Mouse (Mus musculus): Measurements from ENCODE around the gene Stpg2. TPM values are rescaled to one million over a fixed set of nuclear protein-coding genes. Genes with fewer than 3 reads are reported as not detected.

Stpg2 gene
- polyA plus RNA-seq (2012; rRNA removed), result 0.04 and 0.06 TPM in 2 replicates

DNA sequence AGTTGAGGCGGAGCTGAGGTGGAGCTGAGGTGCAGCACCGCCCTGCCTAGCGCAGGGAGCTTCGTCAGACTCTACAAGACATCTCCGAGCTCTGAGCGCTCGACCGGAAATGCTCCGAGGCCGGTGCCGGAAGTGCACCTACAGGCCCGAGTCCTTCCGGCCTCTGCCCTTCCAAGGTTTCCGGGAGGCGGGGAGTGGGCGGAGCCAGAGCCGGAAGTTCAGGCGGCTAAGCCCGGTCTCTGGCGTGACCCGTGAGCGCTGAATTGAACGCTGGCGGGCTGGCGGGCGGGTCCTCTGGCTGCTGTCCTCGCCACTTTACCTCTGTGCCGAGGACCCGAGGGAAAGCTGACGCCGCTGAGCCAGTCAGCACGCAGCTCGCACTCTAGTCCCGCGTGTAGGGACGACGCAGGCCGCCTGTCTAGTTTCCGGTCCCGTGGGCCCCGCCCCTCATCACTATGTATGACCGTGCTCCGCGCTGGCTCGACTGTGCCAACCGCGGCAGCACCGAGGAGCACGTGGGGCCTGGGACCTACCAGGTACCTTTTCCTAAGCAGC, at the start of gene Stpg2:
Gene Stpg2, plus strand, starts transcription at position 251 of the 555 bp plus-strand sequence.
- Histone ChIP-seq H3K4me3 (ENCODE audit: insufficient read depth, low read depth, low read length) (peak within 1 kb of the TSS; percentile 79), H3K36me3 (ENCODE audit: control insufficient read depth, insufficient read depth, low read length) (no peaks in the 10 kb centered on the region), H3K4me1 (ENCODE audit: control insufficient read depth, insufficient read depth, low read length) (no peaks in the 10 kb centered on the region), H3K27me3 (replicated peaks; ENCODE audit: control insufficient read depth, insufficient read depth, low read length) (no peaks in the 10 kb centered on the region), H3K27ac (ENCODE audit: insufficient read depth, low read depth, low read length) (peak within 1 kb of the TSS; percentile 81)
- WGBS, result 2% methylated on average over 49 of the region's 49 CpGs
- DNase-seq, result peak; percentile 93
- TF ChIP-seq CTCF (conservative IDR thresholded peaks at IDR 0.05; ENCODE audit: insufficient read depth, insufficient read length, low read depth, low read length), result no peak
- TF ChIP-seq POLR2A (IDR thresholded peaks at IDR 0.05; ENCODE audit: low read depth, low read length), result peak; percentile 25

DNA sequence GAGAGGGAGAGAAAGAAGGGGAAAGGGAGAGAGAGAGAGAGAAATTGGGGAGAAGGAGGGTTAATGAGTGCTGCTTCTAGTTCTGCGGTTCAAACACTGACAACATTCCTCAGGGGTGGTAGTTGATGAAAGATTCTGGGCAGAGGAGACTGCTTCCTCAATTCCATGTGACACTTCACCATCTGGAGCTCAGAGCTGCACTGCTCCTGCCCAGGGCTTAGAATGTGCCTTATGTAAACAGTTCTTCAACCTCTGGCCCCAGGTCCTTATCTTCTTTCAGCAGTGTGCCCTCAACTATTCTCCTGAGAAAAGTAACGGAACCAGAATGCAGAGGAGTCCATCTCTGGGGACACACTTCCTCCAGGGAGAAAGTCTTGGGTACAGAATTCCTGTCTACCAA, 43.3 kb upstream of the Stpg2 start:
- no peak overlapping the region for H3K4me3 ChIP-seq (ENCODE audit: insufficient read depth, low read depth, low read length)
- 48% methylated on average over 2 of the region's 2 CpGs for WGBS
- no peak for DNase-seq
- TF ChIP-seq CTCF (conservative IDR thresholded peaks at IDR 0.05; ENCODE audit: insufficient read depth, insufficient read length, low read depth, low read length), result no peak
- TF ChIP-seq POLR2A (IDR thresholded peaks at IDR 0.05; ENCODE audit: low read depth, low read length), result no peak
- H3K36me3 ChIP-seq (ENCODE audit: control insufficient read depth, insufficient read depth, low read length), result no peaks in the 10 kb centered on the region
- no peaks in the 10 kb centered on the region for H3K4me1 ChIP-seq (ENCODE audit: control insufficient read depth, insufficient read depth, low read length)
- no peak overlapping the region for H3K27ac ChIP-seq (ENCODE audit: insufficient read depth, low read depth, low read length)
- no peaks in the 10 kb centered on the region for H3K27me3 ChIP-seq (replicated peaks; ENCODE audit: control insufficient read depth, insufficient read depth, low read length)

DNA sequence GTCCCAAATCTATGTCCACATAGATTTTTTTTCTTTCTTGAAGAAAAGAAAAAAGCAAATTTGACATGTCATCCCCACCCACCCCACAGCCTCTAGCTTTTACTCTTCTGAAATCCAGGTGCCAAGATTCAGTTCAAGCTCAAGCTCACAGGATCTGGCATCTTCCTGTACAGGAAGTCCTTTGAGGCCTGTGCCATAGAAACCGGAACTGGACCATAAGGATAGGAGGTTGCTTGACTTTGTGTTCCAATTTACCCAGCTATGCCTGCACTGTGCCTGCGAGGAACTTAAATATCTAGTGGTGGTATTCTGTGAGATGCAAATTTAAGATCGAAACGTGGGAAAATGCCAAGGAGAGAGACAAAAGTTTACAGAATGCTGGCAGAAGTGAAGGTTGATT, 42.8 kb upstream of the Stpg2 start:
- TF ChIP-seq POLR2A (IDR thresholded peaks at IDR 0.05; ENCODE audit: low read depth, low read length) (no peak), CTCF (conservative IDR thresholded peaks at IDR 0.05; ENCODE audit: insufficient read depth, insufficient read length, low read depth, low read length) (no peak)
- no peaks in the 10 kb centered on the region for H3K36me3 ChIP-seq (ENCODE audit: control insufficient read depth, insufficient read depth, low read length)
- no peaks in the 10 kb centered on the region for H3K4me1 ChIP-seq (ENCODE audit: control insufficient read depth, insufficient read depth, low read length)
- 83% methylated on average over 4 of the region's 4 CpGs for WGBS
- no peak overlapping the region for H3K4me3 ChIP-seq (ENCODE audit: insufficient read depth, low read depth, low read length)
- no peaks in the 10 kb centered on the region for H3K27me3 ChIP-seq (replicated peaks; ENCODE audit: control insufficient read depth, insufficient read depth, low read length)
- no peak for DNase-seq
- no peak overlapping the region for H3K27ac ChIP-seq (ENCODE audit: insufficient read depth, low read depth, low read length)

DNA sequence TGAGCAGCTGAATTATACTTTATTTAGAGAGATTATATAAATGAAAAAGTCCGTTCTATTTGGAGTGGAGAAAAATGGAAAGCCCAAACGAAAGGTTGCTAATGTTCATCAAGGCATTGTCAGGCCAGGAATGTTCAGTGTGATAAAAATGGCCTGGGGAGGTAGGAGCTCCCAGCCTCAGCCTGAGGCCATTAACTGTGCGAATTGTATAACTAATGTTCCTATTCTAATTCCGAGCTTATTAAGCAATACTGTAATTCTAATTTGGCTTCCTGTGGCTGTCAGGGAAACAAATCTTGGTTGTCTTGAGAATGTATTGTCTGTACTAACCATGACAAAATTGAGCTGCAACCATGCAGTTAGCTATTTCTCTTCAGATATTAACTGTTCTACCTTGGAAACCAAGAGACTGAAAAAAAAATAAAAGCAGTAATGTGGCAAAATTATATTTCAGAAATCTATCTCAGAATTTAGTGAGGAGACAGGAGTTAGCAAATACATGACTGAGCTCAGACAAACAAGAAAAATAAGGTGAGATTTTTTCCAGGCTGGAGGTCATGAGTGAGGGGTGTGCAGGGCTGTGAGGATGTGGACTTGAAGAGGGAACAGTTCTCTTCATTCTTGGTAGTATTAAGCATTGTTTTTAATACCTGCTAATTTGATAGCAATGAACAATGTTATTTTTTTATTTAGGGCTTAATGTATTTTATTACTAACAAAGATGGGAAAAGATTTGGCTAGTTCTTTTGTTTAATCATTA, 36.8 kb upstream of the Stpg2 start:
- H3K4me3 ChIP-seq (ENCODE audit: insufficient read depth, low read depth, low read length), result no peak overlapping the region
- TF ChIP-seq POLR2A (IDR thresholded peaks at IDR 0.05; ENCODE audit: low read depth, low read length) (no peak), CTCF (conservative IDR thresholded peaks at IDR 0.05; ENCODE audit: insufficient read depth, insufficient read length, low read depth, low read length) (no peak)
- no peaks in the 10 kb centered on the region for H3K27me3 ChIP-seq (replicated peaks; ENCODE audit: control insufficient read depth, insufficient read depth, low read length)
- H3K27ac ChIP-seq (ENCODE audit: insufficient read depth, low read depth, low read length), result no peak overlapping the region
- DNase-seq, result no peak
- 55% methylated on average over 4 of the region's 4 CpGs for WGBS
- H3K36me3 ChIP-seq (ENCODE audit: control insufficient read depth, insufficient read depth, low read length), result no peaks in the 10 kb centered on the region
- H3K4me1 ChIP-seq (ENCODE audit: control insufficient read depth, insufficient read depth, low read length), result no peaks in the 10 kb centered on the region

DNA sequence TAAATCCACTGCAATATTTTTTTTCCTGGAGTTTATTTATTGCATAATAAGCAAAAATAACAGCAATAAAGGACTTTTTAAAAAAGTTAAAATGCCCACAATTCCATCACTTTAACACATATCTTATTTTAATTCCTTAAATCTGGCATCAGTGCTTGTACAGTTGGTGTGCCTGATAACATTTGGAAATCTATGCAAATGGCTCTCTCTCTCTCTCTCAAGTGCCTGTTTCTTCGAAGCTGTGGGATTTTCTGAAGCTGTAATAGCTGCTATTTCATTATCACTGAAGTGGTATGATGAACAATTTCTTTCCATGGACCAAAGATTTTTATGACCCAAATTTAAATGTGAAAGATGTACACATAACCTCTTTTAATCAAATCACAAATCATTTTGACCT, 35.8 kb upstream of the Stpg2 start:
- 58% methylated on average over 1 of the region's 1 CpGs for WGBS
- Histone ChIP-seq H3K27me3 (replicated peaks; ENCODE audit: control insufficient read depth, insufficient read depth, low read length) (no peaks in the 10 kb centered on the region), H3K4me1 (ENCODE audit: control insufficient read depth, insufficient read depth, low read length) (no peaks in the 10 kb centered on the region), H3K27ac (ENCODE audit: insufficient read depth, low read depth, low read length) (no peak overlapping the region), H3K36me3 (ENCODE audit: control insufficient read depth, insufficient read depth, low read length) (no peaks in the 10 kb centered on the region), H3K4me3 (ENCODE audit: insufficient read depth, low read depth, low read length) (no peak overlapping the region)
- no peak for DNase-seq
- TF ChIP-seq CTCF (conservative IDR thresholded peaks at IDR 0.05; ENCODE audit: insufficient read depth, insufficient read length, low read depth, low read length) (no peak), POLR2A (IDR thresholded peaks at IDR 0.05; ENCODE audit: low read depth, low read length) (no peak)

DNA sequence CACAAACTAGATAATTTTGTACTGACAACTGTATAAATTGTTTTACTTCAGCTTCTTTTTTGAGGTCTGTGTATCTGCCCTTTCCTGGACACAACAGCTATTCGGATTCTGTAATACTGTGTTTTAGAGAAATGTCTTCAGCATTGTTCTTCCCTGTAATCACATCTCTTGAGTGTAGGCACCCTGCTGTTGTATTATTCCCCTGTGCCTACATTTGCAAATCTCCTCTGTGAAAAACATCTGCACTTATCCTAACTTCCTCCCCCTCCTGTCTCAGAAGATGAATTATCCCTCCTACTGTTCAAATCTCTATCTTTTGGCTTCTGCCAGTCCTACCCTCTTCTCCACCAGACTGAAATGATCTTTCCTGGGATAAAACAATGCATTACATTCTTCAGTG, 28.6 kb upstream of the Stpg2 start:
- no peaks in the 10 kb centered on the region for H3K27me3 ChIP-seq (replicated peaks; ENCODE audit: control insufficient read depth, insufficient read depth, low read length)
- no peaks in the 10 kb centered on the region for H3K36me3 ChIP-seq (ENCODE audit: control insufficient read depth, insufficient read depth, low read length)
- no peak for DNase-seq
- H3K4me3 ChIP-seq (ENCODE audit: insufficient read depth, low read depth, low read length), result no peak overlapping the region
- H3K27ac ChIP-seq (ENCODE audit: insufficient read depth, low read depth, low read length), result no peak overlapping the region
- TF ChIP-seq CTCF (conservative IDR thresholded peaks at IDR 0.05; ENCODE audit: insufficient read depth, insufficient read length, low read depth, low read length), result no peak
- H3K4me1 ChIP-seq (ENCODE audit: control insufficient read depth, insufficient read depth, low read length), result no peaks in the 10 kb centered on the region
- 78% methylated on average over 1 of the region's 1 CpGs for WGBS

DNA sequence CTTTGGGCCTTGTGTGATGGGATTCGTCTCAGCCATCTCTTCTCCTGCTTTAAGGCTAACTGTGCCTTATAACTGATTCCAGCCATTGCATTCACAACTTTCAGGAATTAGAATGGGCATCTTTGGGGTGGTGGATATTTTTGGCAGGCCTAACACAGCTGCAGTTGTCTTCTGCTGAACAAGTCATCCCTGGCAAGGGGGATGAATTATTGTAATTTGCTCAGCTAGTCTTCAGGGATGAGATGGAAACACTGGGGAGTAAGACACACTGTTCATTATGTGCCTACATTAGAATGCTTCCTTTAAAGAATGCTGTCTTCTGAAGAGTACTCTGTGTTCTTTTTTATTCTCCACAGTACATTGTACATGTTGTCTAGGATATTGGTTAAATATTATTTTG, 14.0 kb upstream of the Stpg2 start:
- Histone ChIP-seq H3K36me3 (ENCODE audit: control insufficient read depth, insufficient read depth, low read length) (no peaks in the 10 kb centered on the region), H3K4me3 (ENCODE audit: insufficient read depth, low read depth, low read length) (no peak overlapping the region), H3K27ac (ENCODE audit: insufficient read depth, low read depth, low read length) (no peak overlapping the region), H3K27me3 (replicated peaks; ENCODE audit: control insufficient read depth, insufficient read depth, low read length) (no peaks in the 10 kb centered on the region), H3K4me1 (ENCODE audit: control insufficient read depth, insufficient read depth, low read length) (no peaks in the 10 kb centered on the region)
- TF ChIP-seq CTCF (conservative IDR thresholded peaks at IDR 0.05; ENCODE audit: insufficient read depth, insufficient read length, low read depth, low read length) (no peak), POLR2A (IDR thresholded peaks at IDR 0.05; ENCODE audit: low read depth, low read length) (no peak)
- no peak for DNase-seq
- 66% methylated on average over 1 of the region's 1 CpGs for WGBS
